Mouse (Mus musculus) liver, postnatal 0 days (tissue): ENCODE results near the gene Tlcd1.

Source experiments
- CTCF ChIP-seq: sonication (generic); IDR thresholded peaks from 2 replicates; pipeline ENCODE4 v1.5.1; 2016; ENCODE audit warnings: antibody characterized with exemption, low read depth
- EP300 ChIP-seq: IDR thresholded peaks from 2 replicates; pipeline ENCODE4 v1.6.1; 2016; ENCODE audit warnings: antibody characterized with exemption, low read depth, mild to moderate bottlenecking

DNA sequence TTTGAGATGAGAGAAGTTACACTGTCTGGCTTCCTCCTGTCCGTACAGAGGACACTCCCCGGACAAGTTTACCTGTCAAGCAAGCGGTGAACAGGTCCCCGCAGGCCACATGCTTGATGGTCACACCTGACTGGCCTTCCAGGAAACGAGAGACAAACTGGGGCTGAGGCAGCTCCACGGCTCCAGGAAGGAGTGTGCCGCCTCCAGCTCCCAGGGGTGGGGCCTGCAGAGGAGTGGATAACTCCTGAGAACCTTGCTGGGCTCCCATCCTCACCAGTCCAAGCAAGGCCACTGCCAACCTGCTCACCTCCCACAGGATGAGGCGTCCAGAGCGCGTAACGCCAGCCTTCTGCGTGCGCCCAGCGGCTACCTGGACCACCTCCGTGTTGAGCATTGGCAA is 6.2 kb upstream of the Tlcd1 start:
- no peak for TF ChIP-seq CTCF
- TF ChIP-seq EP300, result no peak
